In genomic region chr7:49336725-49337124, GRCm38 (mm10) we compare ENCODE assay signal across 24 mouse cellular contexts.
"Had no signal": no experiment of that assay in that cellular context is flagged by ENCODE, and none has a peak within 500 bp of the region (broad histone marks: within the 10 kb centered on the region; RNA-seq: fewer than 3 reads in every experiment).

No protein-coding gene starts in this region.

- H3K36me3 ChIP-seq: kidney, embryonic 15.5 days; limb, embryonic 10.5 days; limb, embryonic 13.5 days; liver, embryonic 12.5 days; liver, embryonic 15.5 days; lung, embryonic 15.5 days; neural tube, embryonic 12.5 days; neural tube, embryonic 15.5 days; stomach, embryonic 15.5 days had no signal

- H3K9me3 ChIP-seq: kidney, embryonic 15.5 days; limb, embryonic 10.5 days; limb, embryonic 13.5 days; liver, embryonic 12.5 days; liver, embryonic 15.5 days; lung, embryonic 15.5 days; neural tube, embryonic 12.5 days; neural tube, embryonic 15.5 days; stomach, embryonic 15.5 days had no signal

- H3K27ac ChIP-seq: kidney, embryonic 15.5 days; left cerebral cortex, adult 2 months; limb, embryonic 10.5 days; limb, embryonic 13.5 days; liver, embryonic 12.5 days; liver, embryonic 15.5 days; lung, embryonic 15.5 days; neural tube, embryonic 12.5 days; neural tube, embryonic 15.5 days; stomach, embryonic 15.5 days had no signal

- H3K9ac ChIP-seq: kidney, embryonic 15.5 days; limb, embryonic 13.5 days; liver, embryonic 12.5 days; liver, embryonic 15.5 days; lung, embryonic 15.5 days; neural tube, embryonic 12.5 days; neural tube, embryonic 15.5 days; stomach, embryonic 15.5 days had no signal

- DNase-seq: kidney, adult 8-10 months; kidney, postnatal 10 days; kidney, postnatal 36 days; layer of hippocampus, postnatal 36 days; liver; lung, adult 18-20 months; lung, postnatal 10 days; lung, postnatal 36 days; midbrain, embryonic 14.5 days; right cerebral cortex, adult 18-20 months; right cerebral cortex, postnatal 14 days; right cerebral cortex, postnatal 4 days; thymus, postnatal 25 days had no signal

- H3K4me2 ChIP-seq: kidney, embryonic 15.5 days; limb, embryonic 13.5 days; liver, embryonic 12.5 days; liver, embryonic 15.5 days; lung, embryonic 15.5 days; midbrain, embryonic 11.5 days; neural tube, embryonic 12.5 days; neural tube, embryonic 15.5 days; stomach, embryonic 15.5 days had no signal

- H3K27me3 ChIP-seq: kidney, embryonic 15.5 days; limb, embryonic 13.5 days; liver, embryonic 12.5 days; lung, embryonic 15.5 days; neural tube, embryonic 12.5 days; neural tube, embryonic 15.5 days; stomach, embryonic 15.5 days had no signal

- H3K4me1 ChIP-seq: liver, embryonic 12.5 days; liver, embryonic 15.5 days had no signal

- H3K4me3 ChIP-seq: kidney, embryonic 15.5 days; left cerebral cortex, adult 2 months; limb, embryonic 10.5 days; limb, embryonic 13.5 days; liver, embryonic 12.5 days; liver, embryonic 15.5 days; lung, embryonic 15.5 days; neural tube, embryonic 12.5 days; neural tube, embryonic 15.5 days; stomach, embryonic 15.5 days had no signal

- ATAC-seq: liver, embryonic 12.5 days had no signal
